ENCODE assay signal across 9 mouse cellular contexts in genomic region chr14:122105391-122106285, GRCm38 (mm10). TPM values are rescaled to one million over a fixed set of nuclear protein-coding genes. Genes with fewer than 3 reads are reported as not detected.
DNase-seq lines count a peak whose midpoint lies in the region; ATAC-seq and TF ChIP-seq lines count a peak whose summit lies in the region.
"Had no signal": no experiment of that assay in that cellular context is flagged by ENCODE, and none has a peak within 500 bp of the region (broad histone marks: within the 10 kb centered on the region; RNA-seq: fewer than 3 reads in every experiment).

No protein-coding gene starts in this region.

- ATAC-seq in forebrain, embryonic 11.5 days (replicated peaks; ENCODE audit: low FRiP score), result no peak
- 0 out of 2 replicates have a peak, but pooled peaks have one; percentile 2 for ATAC-seq in liver, embryonic 13.5 days (ENCODE audit: low read depth)
- no peak for ATAC-seq in CD4-positive, CD25-positive, alpha-beta regulatory T cell, adult 4 months

- H3K27me3 ChIP-seq in C2C12 (ENCODE audit: control insufficient read depth, insufficient read depth, insufficient read length), result no peaks in the 10 kb centered on the region
- no peaks in the 10 kb centered on the region for H3K27me3 ChIP-seq in forebrain, embryonic 11.5 days (ENCODE audit: control insufficient read depth, insufficient read depth, low read length)
- H3K27me3 ChIP-seq in liver, embryonic 13.5 days, result no peaks in the 10 kb centered on the region
- H3K27me3 ChIP-seq: Patski had no signal

- peaks cover 37% of the 10 kb centered on the region for H3K79me2 ChIP-seq in C2C12 (ENCODE audit: control insufficient read depth, insufficient read depth)

- 70% methylated on average over 16 of the region's 16 CpGs for WGBS in forebrain, embryonic 11.5 days
- whole genome bisulfite sequencing in liver, embryonic 13.5 days (ENCODE audit: insufficient replicate concordance), result 59% methylated on average over 16 of the region's 16 CpGs

- peak overlapping the region; percentile 66 for H3ac ChIP-seq in C2C12 (ENCODE audit: control insufficient read depth, insufficient read length, low read depth)

- peak overlapping the region; percentile 58 for H3K4me2 ChIP-seq in forebrain, embryonic 11.5 days (ENCODE audit: low read depth, low read length, severe bottlenecking)
- peak overlapping the region; percentile 91 for H3K4me2 ChIP-seq in liver, embryonic 13.5 days

- TF ChIP-seq CTCF in C2C12 (IDR thresholded peaks at IDR 0.05; ENCODE audit: control insufficient read depth, insufficient read depth, insufficient read length), result no peak

- peak overlapping the region; percentile 73; the same call in 1 of the 2 replicates for H3K27ac ChIP-seq in forebrain, embryonic 11.5 days (ENCODE audit: low read depth, low read length)
- peak overlapping the region; percentile 95 for H3K27ac ChIP-seq in liver, embryonic 13.5 days

- peak overlapping the region; percentile 52 for H3K9ac ChIP-seq in forebrain, embryonic 11.5 days (ENCODE audit: low read length)
- peak overlapping the region; percentile 99 for H3K9ac ChIP-seq in liver, embryonic 13.5 days

- H3K4me1 ChIP-seq in forebrain, embryonic 11.5 days (replicated peaks; ENCODE audit: control insufficient read depth, insufficient read depth, low read length), result peaks cover 7% of the 10 kb centered on the region
- peaks cover 39% of the 10 kb centered on the region for H3K4me1 ChIP-seq in liver, embryonic 13.5 days (replicated peaks)

- peak; percentile 91 for DNase-seq in heart, adult 11 months
- DNase-seq in heart, postnatal 4 days, result no peak
- DNase-seq in forebrain, embryonic 11.5 days (ENCODE audit: low spot score), result no peak
- no peak for DNase-seq in liver, embryonic 13.5 days
- no peak for DNase-seq in cerebellum, postnatal 25 days
- no peak for DNase-seq in thymus, adult 18-20 months

- H3K4me3 ChIP-seq in C2C12 (ENCODE audit: insufficient read depth, poor library complexity, severe bottlenecking), result peak overlapping the region; percentile 26
- peak overlapping the region; percentile 29 for H3K4me3 ChIP-seq in forebrain, embryonic 11.5 days (ENCODE audit: low read depth, low read length)
- peak overlapping the region; percentile 99 for H3K4me3 ChIP-seq in liver, embryonic 13.5 days (replicated peaks)

- no peaks in the 10 kb centered on the region for H3K9me3 ChIP-seq in forebrain, embryonic 11.5 days (ENCODE audit: control insufficient read depth, low read length)
- no peaks in the 10 kb centered on the region for H3K9me3 ChIP-seq in liver, embryonic 13.5 days (replicated peaks)

- peaks cover 3% of the 10 kb centered on the region for H3K36me3 ChIP-seq in C2C12 (ENCODE audit: control insufficient read depth, insufficient read depth)
- no peaks in the 10 kb centered on the region for H3K36me3 ChIP-seq in forebrain, embryonic 11.5 days (ENCODE audit: control insufficient read depth, insufficient read depth, low read length)
- H3K36me3 ChIP-seq in liver, embryonic 13.5 days, result peaks cover 2% of the 10 kb centered on the region; the same call in 1 of the 2 replicates

- peaks cover 35% of the 10 kb centered on the region for H3K79me3 ChIP-seq in C2C12 (ENCODE audit: low read depth)

TF ChIP-seq in C2C12, 6 proteins besides CTCF, POLR2A, EP300 and RAD21:
- TF ChIP-seq MYOD1 (IDR thresholded peaks at IDR 0.05; ENCODE audit: control insufficient read depth, insufficient read length, low read depth) (no peak), CEBPB (IDR thresholded peaks at IDR 0.05; ENCODE audit: low read depth) (no peak), MYOG (IDR thresholded peaks at IDR 0.05; ENCODE audit: control insufficient read depth, extremely low read depth, insufficient read length) (no peak), USF1 (IDR thresholded peaks at IDR 0.05; ENCODE audit: low read depth) (no peak), MAX (IDR thresholded peaks at IDR 0.05) (no peak), FOSL1 (IDR thresholded peaks at IDR 0.05; ENCODE audit: insufficient read depth, low read length, poor library complexity, severe bottlenecking) (no peak)
TF ChIP-seq in C2C12: peak in this region for 0.

RNA-seq across cellular contexts. Expression of gene Tm9sf2, which starts 1.2 kb away (rescaled TPM):
- 10 to 100 TPM; 98.4 to 99.8 TPM for total RNA-seq in heart, postnatal 4 days (2021)
- polyA plus RNA-seq in C2C12 (2012; fragmentation: generic; extraction: Trizol), result 44.6 TPM
- polyA plus RNA-seq in forebrain, embryonic 11.5 days (2014; fragmentation: Nextera tagmentation; extraction: Ambion mirVana), result 125 and 130 TPM in 2 replicates
- 77.9 and 99.1 TPM in 2 replicates for polyA plus RNA-seq in liver, embryonic 13.5 days (2015; fragmentation: Nextera tagmentation; extraction: Ambion mirVana)
- polyA plus RNA-seq in CD4-positive, CD25-positive, alpha-beta regulatory T cell, adult 4 months (2017; shearing (Covaris generic)), result 10 to 100 TPM; 48.3 to 70.6 TPM

Comparison
In these comparisons a context has a peak if more than half of its experiments do, and no peak if none do; other contexts are left out.
1. H3K4me3 ChIP-seq: peak in every context shown above with its lines; median percentile 99 in liver, embryonic 13.5 days; 29 in forebrain, embryonic 11.5 days; 26 in C2C12.